Mouse (Mus musculus) olfactory bulb, adult 2 months (tissue): ENCODE data around the gene Cul5.

Source experiments
- CTCF ChIP-seq: fragments of 200-500 bp; IDR thresholded peaks from 2 replicates; pipeline ENCODE4 v1.5.1; 2012; ENCODE audit warnings: low read depth, mild to moderate bottlenecking, low read length, moderate library complexity; ENCODE audit not compliant: insufficient read depth
- POLR2A ChIP-seq: fragments of 200-500 bp; IDR thresholded peaks from 2 replicates; pipeline ENCODE4 v1.6.1; 2012; ENCODE audit warnings: mild to moderate bottlenecking, low read depth, low read length, moderate library complexity; ENCODE audit not compliant: insufficient read depth

- TF ChIP-seq POLR2A (no peak), CTCF (no peak)
These were observed at the start of gene Cul5 for GRCm38 (mm10) chr9:53669680-53670219.
